Mouse (Mus musculus) embryonic fibroblast, embryonic 13.5 days (primary cell): Measurements from ENCODE around the gene Enox2.

Experiments used
- CTCF ChIP-seq: IDR thresholded peaks from 2 replicates; pipeline ENCODE4 v1.5.1; 2011; ENCODE audit warnings: mild to moderate bottlenecking, control low read depth, low read length, moderate library complexity, borderline replicate concordance; ENCODE audit not compliant: insufficient read depth
- POLR2A ChIP-seq: IDR thresholded peaks from 2 replicates; pipeline ENCODE4 v1.6.1; 2011; ENCODE audit warnings: low read depth, mild to moderate bottlenecking, control low read depth, low read length, moderate library complexity

DNA sequence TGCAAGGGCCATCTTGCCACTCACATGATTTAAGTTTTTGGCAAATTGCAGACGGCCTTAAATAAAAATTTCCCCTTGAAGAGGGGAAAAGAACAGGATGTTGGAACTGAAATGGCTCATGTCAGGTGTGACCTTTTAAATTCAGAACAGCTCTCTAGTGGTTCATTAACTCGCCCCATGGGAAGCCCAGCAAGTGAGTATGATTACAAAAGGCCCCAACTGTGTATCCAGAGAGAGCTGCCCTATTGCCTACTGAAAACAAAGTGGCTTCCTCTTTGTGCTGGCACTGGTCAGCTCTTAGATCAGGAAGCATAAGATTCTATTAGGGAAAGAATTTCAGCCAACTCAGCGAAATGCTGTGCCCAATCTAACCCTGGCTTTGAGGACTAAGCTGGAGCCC lies 175.6 kb downstream of the Enox2 start:
- TF ChIP-seq POLR2A (no peak), CTCF (no peak)
